Mouse (Mus musculus): ENCODE measurements around the gene Hmg20b. TPM values are rescaled to one million over a fixed set of nuclear protein-coding genes. Genes with fewer than 3 reads are reported as not detected.

Hmg20b gene
- polyA plus RNA-seq, 1 experiment from 2014 or later, result 92.5 TPM

DNA sequence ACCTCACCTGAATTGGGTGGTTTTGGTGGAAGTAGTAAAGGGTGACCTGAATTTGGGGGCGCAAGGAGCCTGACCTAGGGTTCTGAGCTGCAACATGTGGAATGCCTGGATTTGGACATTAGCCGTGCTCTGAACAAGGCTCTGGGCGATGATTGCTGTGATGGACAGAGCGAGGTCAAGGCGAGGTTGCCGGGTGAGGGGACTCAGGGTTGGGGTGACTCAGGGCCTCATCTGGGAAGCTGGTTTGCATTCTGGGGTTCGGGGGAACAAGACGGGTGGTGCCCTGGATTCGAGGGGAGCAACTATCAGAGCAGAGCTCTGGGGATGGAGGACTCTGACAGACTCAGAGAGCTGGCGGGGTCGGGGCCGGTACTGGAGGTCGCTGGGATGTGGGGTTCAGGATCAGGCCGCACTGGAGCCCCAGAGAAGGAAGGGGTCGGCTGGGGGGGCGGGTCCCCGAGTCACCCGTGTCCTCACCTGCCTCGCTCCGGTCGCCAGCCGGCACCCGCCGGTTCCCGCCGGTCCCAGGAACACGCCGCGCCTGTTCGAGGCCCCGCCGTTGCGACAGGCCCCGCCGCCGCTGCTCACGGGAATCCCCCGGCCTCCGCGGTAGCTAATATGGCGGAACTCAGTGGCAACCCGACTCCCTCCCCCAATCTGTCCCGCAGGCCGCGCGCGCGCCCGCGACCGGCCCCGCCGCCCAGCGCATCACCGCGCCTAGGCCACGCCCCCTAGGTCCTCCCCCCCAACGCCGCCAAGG is 27.7 kb upstream of the Hmg20b start, which contains the start of gene Fzr1:
TSS of gene Fzr1 (minus strand) at position 724 of the 760 bp plus-strand sequence.
- 1% methylated on average over 41 of the region's 59 CpGs for WGBS
- ATAC-seq (ENCODE audit: borderline replicate concordance, extremely low read depth, low FRiP score, low TSS enrichment), result no peak; the same call in 1 of the 2 replicates
- peak within 1 kb of the TSS; percentile 71 for H3K4me3 ChIP-seq
- H3K4me2 ChIP-seq, result peak within 1 kb of the TSS; percentile 80
- H3K4me1 ChIP-seq, result peaks cover 33% of the 10 kb centered on the region
- peaks cover 21% of the 10 kb centered on the region for H3K36me3 ChIP-seq
- peak within 1 kb of the TSS; percentile 73 for H3K27ac ChIP-seq
- no peaks in the 10 kb centered on the region for H3K27me3 ChIP-seq
- H3K9me3 ChIP-seq, result no peaks in the 10 kb centered on the region
- peak within 1 kb of the TSS; percentile 95 for H3K9ac ChIP-seq

GRCm38 (mm10) chr10:81377362-81377664 is 27.0 kb upstream of the Hmg20b start:
- peak overlapping the region; percentile 80 for H3K4me2 ChIP-seq
- H3K4me1 ChIP-seq, result peaks cover 33% of the 10 kb centered on the region
- peak overlapping the region; percentile 39; the same call in 1 of the 2 replicates for H3K27ac ChIP-seq
- 33% methylated on average over 2 of the region's 2 CpGs for WGBS
- H3K9ac ChIP-seq, result peak overlapping the region; percentile 95
- peak overlapping the region; percentile 71 for H3K4me3 ChIP-seq
- H3K36me3 ChIP-seq, result peaks cover 24% of the 10 kb centered on the region
- no peaks in the 10 kb centered on the region for H3K27me3 ChIP-seq
- H3K9me3 ChIP-seq, result no peaks in the 10 kb centered on the region
- ATAC-seq (ENCODE audit: borderline replicate concordance, extremely low read depth, low FRiP score, low TSS enrichment), result no peak

DNA sequence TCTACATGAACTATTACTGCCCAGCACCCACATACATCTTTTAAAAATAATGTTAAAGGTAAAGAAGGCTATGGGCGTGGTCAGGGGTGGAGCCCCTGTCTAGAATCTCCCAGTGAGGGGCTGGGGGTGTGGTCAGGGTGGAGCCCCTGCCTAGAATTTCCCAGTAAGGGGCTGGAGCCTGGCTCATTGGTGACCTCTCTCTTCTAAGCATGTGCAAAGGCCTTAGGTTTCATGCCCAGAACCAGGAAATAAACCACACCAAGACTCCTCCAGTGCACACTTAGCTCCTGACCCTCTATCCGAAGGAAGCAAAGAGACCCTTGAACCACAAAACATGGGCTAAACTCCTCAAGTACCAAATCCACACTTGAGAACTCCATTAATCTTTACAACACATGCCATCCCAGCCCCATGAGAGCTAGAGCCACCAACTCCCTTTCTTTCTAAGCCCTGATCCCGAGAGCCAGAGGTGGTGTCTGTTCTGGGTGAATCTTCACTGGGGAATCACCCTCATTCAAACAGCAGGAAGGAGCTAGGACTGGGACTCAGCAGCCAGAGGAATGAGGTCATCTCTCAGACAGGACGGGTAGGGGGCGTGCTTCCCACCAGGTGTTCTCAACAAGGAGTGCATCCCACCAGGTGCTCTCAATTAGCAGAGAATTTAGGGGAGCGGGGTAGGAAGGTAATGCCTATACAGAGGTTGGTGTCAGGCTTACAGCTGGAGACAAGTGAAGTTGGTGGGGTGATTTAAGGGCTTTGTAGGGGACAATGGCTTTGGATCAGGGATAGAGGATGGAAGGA is 26.5 kb upstream of the Hmg20b start:
- no peak overlapping the region for H3K27ac ChIP-seq
- ATAC-seq (ENCODE audit: borderline replicate concordance, extremely low read depth, low FRiP score, low TSS enrichment), result no peak
- H3K4me1 ChIP-seq, result peaks cover 30% of the 10 kb centered on the region
- peaks cover 24% of the 10 kb centered on the region for H3K36me3 ChIP-seq
- WGBS, result 23% methylated on average over 6 of the region's 6 CpGs
- H3K27me3 ChIP-seq, result no peaks in the 10 kb centered on the region
- H3K9me3 ChIP-seq, result no peaks in the 10 kb centered on the region
- H3K4me3 ChIP-seq, result peak overlapping the region; percentile 71
- H3K9ac ChIP-seq, result peak overlapping the region; percentile 95; the same call in 1 of the 2 replicates
- H3K4me2 ChIP-seq, result peak overlapping the region; percentile 80

- Histone ChIP-seq H3K36me3 (peaks cover 34% of the 10 kb centered on the region), H3K9me3 (no peaks in the 10 kb centered on the region), H3K27me3 (no peaks in the 10 kb centered on the region), H3K27ac (no peak overlapping the region), H3K9ac (no peak overlapping the region), H3K4me1 (peaks cover 29% of the 10 kb centered on the region), H3K4me2 (no peak overlapping the region), H3K4me3 (no peak overlapping the region)
- 90% methylated on average over 10 of the region's 10 CpGs for WGBS
- ATAC-seq (ENCODE audit: borderline replicate concordance, extremely low read depth, low FRiP score, low TSS enrichment), result no peak
These were observed 25.0 kb upstream of the Hmg20b start for GRCm38 (mm10) chr10:81375322-81375721.

- Histone ChIP-seq H3K36me3 (peaks cover 50% of the 10 kb centered on the region), H3K27ac (no peak overlapping the region)
These were observed 16.9 kb upstream of the Hmg20b start for GRCm38 (mm10) chr10:81367207-81367495.

GRCm38 (mm10) chr10:81366477-81367206 is 16.4 kb upstream of the Hmg20b start:
- WGBS, result 58% methylated on average over 6 of the region's 6 CpGs
- no peak for ATAC-seq (ENCODE audit: borderline replicate concordance, extremely low read depth, low FRiP score, low TSS enrichment)
- Histone ChIP-seq H3K36me3 (peaks cover 50% of the 10 kb centered on the region), H3K27me3 (peaks cover 6% of the 10 kb centered on the region; the same call in 1 of the 2 replicates), H3K4me1 (peaks cover 40% of the 10 kb centered on the region), H3K4me3 (no peak overlapping the region), H3K9ac (no peak overlapping the region), H3K27ac (no peak overlapping the region), H3K9me3 (no peaks in the 10 kb centered on the region), H3K4me2 (no peak overlapping the region)

More at GRCm38 (mm10) chr10:81367207-81367495, 16.9 kb upstream of the Hmg20b start:
- Histone ChIP-seq H3K9me3 (no peaks in the 10 kb centered on the region), H3K4me2 (no peak overlapping the region), H3K9ac (no peak overlapping the region), H3K4me1 (peaks cover 35% of the 10 kb centered on the region), H3K27me3 (peaks cover 6% of the 10 kb centered on the region; the same call in 1 of the 2 replicates), H3K4me3 (no peak overlapping the region)
- no peak for ATAC-seq (ENCODE audit: borderline replicate concordance, extremely low read depth, low FRiP score, low TSS enrichment)
- WGBS, result 74% methylated on average over 6 of the region's 6 CpGs

DNA sequence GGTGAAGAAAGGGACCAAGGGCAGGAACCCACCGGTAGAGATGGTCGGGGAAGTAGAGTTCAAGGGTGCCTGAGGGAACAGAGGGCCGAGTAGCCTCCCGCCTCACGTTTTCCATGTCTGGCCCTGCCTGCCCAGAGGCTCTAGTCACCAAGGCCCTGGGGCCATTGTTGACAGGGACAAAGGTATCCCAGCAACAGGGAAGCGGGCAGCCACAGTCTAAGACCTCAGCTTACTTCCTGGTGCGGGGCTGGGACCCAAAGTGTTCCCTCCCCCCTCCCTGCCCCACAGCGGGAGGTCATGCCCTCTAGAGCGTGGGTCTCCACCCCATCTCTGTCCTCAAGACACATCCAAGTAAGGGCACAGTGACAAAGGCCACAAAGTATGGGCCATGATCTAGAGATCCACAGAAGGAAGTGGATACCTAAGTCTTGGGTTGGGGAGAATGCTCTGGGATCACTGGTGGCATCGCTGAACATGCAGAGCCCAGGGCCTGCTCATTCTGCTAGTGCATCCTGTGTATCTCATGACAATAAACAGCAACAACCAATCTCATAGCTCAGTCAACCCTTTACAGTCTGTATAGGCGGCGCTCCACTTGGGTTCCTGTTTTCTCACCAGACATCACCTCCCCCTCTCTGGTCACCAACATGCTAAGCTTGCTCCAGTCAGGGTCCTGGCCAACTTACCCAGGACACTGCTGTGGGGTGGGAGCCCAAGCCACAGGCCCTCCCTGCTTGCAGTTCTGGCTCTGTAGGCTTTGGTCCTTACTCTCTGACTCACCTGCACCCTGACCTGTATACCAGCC is 15.6 kb upstream of the Hmg20b start, which contains the start of gene 4930404N11Rik:
TSS of gene 4930404N11Rik (minus strand) at position 145 of the 805 bp plus-strand sequence.
- Histone ChIP-seq H3K36me3 (peaks cover 45% of the 10 kb centered on the region), H3K4me1 (peaks cover 48% of the 10 kb centered on the region), H3K27me3 (peaks cover 6% of the 10 kb centered on the region; the same call in 1 of the 2 replicates), H3K9me3 (no peaks in the 10 kb centered on the region), H3K4me2 (peak within 1 kb of the TSS; percentile 59), H3K27ac (0 out of 2 replicates have a peak within 1 kb of the TSS, but pooled peaks have one; percentile 12), H3K4me3 (peak within 1 kb of the TSS; percentile 28), H3K9ac (no peak within 1 kb of the TSS)
- WGBS, result 22% methylated on average over 12 of the region's 12 CpGs
- no peak for ATAC-seq (ENCODE audit: borderline replicate concordance, extremely low read depth, low FRiP score, low TSS enrichment)

DNA sequence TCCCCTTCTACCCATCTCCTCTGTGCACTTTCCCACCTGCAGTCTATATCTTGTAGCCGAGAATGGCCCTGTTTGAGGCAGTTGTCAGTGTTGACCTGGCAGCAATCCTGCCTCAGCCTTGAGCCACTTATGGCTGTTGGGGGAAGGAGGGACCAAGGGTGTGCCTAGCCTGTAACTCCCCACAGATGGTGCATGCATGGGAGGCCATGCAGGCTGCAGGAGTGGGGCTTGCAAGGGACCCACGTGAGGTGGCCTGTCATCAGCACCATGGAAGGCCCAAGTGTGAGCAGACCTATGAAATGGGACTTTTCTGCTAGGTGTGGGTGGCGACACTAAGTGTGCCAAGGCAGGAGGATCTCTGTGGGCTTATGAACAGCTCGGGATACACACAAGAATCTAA is 14.8 kb upstream of the Hmg20b start:
- WGBS, result 31% methylated on average over 4 of the region's 4 CpGs

DNA sequence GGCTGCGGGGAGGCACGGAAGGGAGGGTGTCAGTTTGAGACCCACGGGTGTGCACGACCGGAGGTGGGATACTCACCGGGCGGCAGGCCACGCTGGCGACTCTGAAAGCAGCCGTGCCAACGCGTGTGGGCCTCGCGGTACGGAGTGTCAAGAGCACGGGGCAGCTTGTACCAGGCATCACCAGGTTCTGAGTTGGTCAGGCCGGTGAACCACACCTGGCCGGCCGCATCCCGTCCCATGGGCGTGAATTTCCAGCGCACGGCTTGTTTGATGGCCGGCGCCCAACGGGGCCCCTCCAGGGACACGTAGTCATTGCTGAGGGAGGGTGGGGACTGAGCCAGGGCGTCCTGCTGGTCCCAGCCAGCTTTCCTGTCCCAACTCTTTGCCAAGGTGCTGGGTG is 14.4 kb upstream of the Hmg20b start:
- H3K4me2 ChIP-seq, result peak overlapping the region; percentile 59
- 0 out of 2 replicates have a peak, but pooled peaks have one; percentile 7 for ATAC-seq (ENCODE audit: borderline replicate concordance, extremely low read depth, low FRiP score, low TSS enrichment)
- peaks cover 33% of the 10 kb centered on the region for H3K36me3 ChIP-seq
- H3K9ac ChIP-seq, result peak overlapping the region; percentile 15; the same call in 1 of the 2 replicates
- H3K27ac ChIP-seq, result 0 out of 2 replicates have a peak overlapping the region, but pooled peaks have one; percentile 12
- 7% methylated on average over 28 of the region's 28 CpGs for WGBS
- H3K4me3 ChIP-seq, result peak overlapping the region; percentile 28
- H3K9me3 ChIP-seq, result no peaks in the 10 kb centered on the region
- H3K4me1 ChIP-seq, result peaks cover 58% of the 10 kb centered on the region
- H3K27me3 ChIP-seq, result peaks cover 6% of the 10 kb centered on the region; the same call in 1 of the 2 replicates

More for the DNA sequence above, 14.8 kb upstream of the Hmg20b start:
- 0 out of 2 replicates have a peak overlapping the region, but pooled peaks have one; percentile 59 for H3K4me2 ChIP-seq
- H3K36me3 ChIP-seq, result peaks cover 37% of the 10 kb centered on the region
- H3K4me1 ChIP-seq, result peaks cover 54% of the 10 kb centered on the region
- no peak overlapping the region for H3K9ac ChIP-seq
- no peak overlapping the region for H3K4me3 ChIP-seq
- 0 out of 2 replicates have a peak overlapping the region, but pooled peaks have one; percentile 12 for H3K27ac ChIP-seq
- peaks cover 6% of the 10 kb centered on the region; the same call in 1 of the 2 replicates for H3K27me3 ChIP-seq
- no peak for ATAC-seq (ENCODE audit: borderline replicate concordance, extremely low read depth, low FRiP score, low TSS enrichment)
- no peaks in the 10 kb centered on the region for H3K9me3 ChIP-seq

DNA sequence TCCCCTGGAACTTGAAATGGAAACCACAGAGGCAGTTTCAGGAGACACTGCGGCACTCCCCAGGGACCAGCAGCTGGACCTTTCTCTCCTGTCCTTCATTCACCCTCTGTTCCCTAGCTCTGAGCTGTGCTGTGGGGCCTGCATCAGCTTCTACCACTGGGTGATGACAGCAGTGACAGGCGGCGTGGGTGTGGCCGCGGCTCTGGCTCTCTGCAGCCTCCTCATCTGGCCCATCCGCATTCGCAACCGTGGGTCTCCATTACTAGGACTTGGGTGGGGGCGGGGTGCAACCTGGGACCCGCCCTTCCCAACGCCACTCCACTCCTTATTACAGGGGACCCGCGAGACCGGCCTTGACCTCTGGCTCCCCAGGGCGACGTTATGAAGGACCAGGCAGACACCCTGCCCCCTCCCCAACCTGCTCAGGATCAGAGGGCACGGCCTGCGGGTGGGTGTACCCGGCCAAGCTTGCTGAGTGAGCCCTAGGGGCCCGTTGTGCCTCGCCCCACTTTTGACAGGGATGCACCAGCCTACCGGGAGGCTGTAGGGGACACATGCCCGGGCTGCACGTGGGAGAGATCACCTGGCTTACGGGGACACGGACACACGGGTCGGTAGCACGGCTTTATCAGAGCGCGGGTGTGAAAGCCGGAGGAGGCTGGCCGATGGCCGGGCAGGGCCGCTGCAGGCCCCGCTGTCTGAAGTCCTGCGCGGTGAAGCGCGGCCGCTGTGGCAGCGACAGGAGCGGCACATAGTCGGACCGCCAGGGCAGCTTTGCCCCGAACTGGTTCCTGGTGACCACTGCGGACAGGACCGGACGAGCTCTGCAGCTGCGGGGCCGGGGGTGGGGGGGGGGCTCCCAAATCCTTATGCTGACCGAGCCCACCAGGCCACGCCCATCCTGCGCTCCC is 13.4 kb upstream of the Hmg20b start:
- Histone ChIP-seq H3K9ac (peak overlapping the region; percentile 12; the same call in 1 of the 2 replicates), H3K36me3 (peaks cover 24% of the 10 kb centered on the region), H3K27ac (peak overlapping the region; percentile 88), H3K4me2 (peak overlapping the region; percentile 59), H3K9me3 (no peaks in the 10 kb centered on the region), H3K4me3 (peak overlapping the region; percentile 28), H3K27me3 (peaks cover 6% of the 10 kb centered on the region; the same call in 1 of the 2 replicates), H3K4me1 (peaks cover 66% of the 10 kb centered on the region)
- WGBS, result 8% methylated on average over 54 of the region's 54 CpGs
- ATAC-seq (ENCODE audit: borderline replicate concordance, extremely low read depth, low FRiP score, low TSS enrichment), result no peak

All from lung, embryonic 15.5 days (tissue).